Mouse (Mus musculus) liver, embryonic 15.5 days (tissue): Measurements from ENCODE around the gene Gm6408. TPM values are rescaled to one million over a fixed set of nuclear protein-coding genes. Genes with fewer than 3 reads are reported as not detected.

ENCODE experiments used
- polyA plus RNA-seq: library from polyadenylated mRNA; unstranded; fragments of >200 nt; fragmentation: Nextera tagmentation; extraction: Ambion mirVana; gene quantifications from 2 replicates; pipeline ENCODE4 v1.2.1, GENCODE M21; 2015

The Gm6408 gene
- polyA plus RNA-seq, 1 experiment from 2014 or later = not detected

Other genes starting within 250 kb of the Gm6408 start
- gene Wasf3, start 97.0 kb upstream of the Gm6408 start, polyA plus RNA-seq = 0.05 TPM in 2 replicates
- gene Gm6370, start 9.4 kb downstream of the Gm6408 start, polyA plus RNA-seq = not detected in 2 replicates
- gene 4930449I24Rik, start 20.4 kb downstream of the Gm6408 start, polyA plus RNA-seq = not detected in 2 replicates
- gene Gm3402, start 32.2 kb downstream of the Gm6408 start, polyA plus RNA-seq = not detected in 2 replicates
- gene Gm3404, start 43.8 kb downstream of the Gm6408 start, polyA plus RNA-seq = not detected in 2 replicates
- gene Gm3409, start 55.7 kb downstream of the Gm6408 start, polyA plus RNA-seq = not detected in 2 replicates
- gene Gm3415, start 74.2 kb downstream of the Gm6408 start, polyA plus RNA-seq = not detected in 2 replicates
- gene Gpr12, start 103.3 kb downstream of the Gm6408 start, polyA plus RNA-seq = 0.09 and 0.25 TPM in 2 replicates